Comparison of ENCODE assay signal across 8 mouse cellular contexts in genomic region chr9:111117794-111118251, GRCm38 (mm10). TPM values are rescaled to one million over a fixed set of nuclear protein-coding genes. Genes with fewer than 3 reads are reported as not detected.
DNase-seq lines count a peak whose midpoint lies in the region; ATAC-seq and TF ChIP-seq lines count a peak whose summit lies in the region.

No protein-coding gene starts in this region.

- no peaks in the 10 kb centered on the region for H3K9me3 ChIP-seq in ES-E14 (ENCODE audit: control insufficient read depth, insufficient read depth, low read depth, low read length)
- H3K9me3 ChIP-seq in forebrain, embryonic 15.5 days: no peaks in the 10 kb centered on the region
- H3K9me3 ChIP-seq in lung, embryonic 16.5 days (ENCODE audit: control insufficient read depth, low read length): no peaks in the 10 kb centered on the region

- no peaks in the 10 kb centered on the region for H3K36me3 ChIP-seq in ES-E14 (ENCODE audit: control insufficient read depth, insufficient read depth, low read length, poor library complexity, severe bottlenecking)
- H3K36me3 ChIP-seq in forebrain, embryonic 15.5 days: no peaks in the 10 kb centered on the region
- no peaks in the 10 kb centered on the region for H3K36me3 ChIP-seq in lung, embryonic 16.5 days (ENCODE audit: control insufficient read depth, insufficient read depth, low read length)

- DNase-seq in ES-E14 (ENCODE audit: low read depth, low spot score): peak; percentile 41
- peak; percentile 86 for DNase-seq in cerebellum, adult 11 months
- peak; percentile 79 for DNase-seq in heart, postnatal 25 days (ENCODE audit: low spot score)
- DNase-seq in layer of hippocampus, adult 8-10 months (ENCODE audit: low spot score in 2 of 2): peak; percentile 42 to 72
- DNase-seq in ovary, postnatal 14 days (ENCODE audit: low spot score): peak; percentile 79
- peak; percentile 86 for DNase-seq in thymus, postnatal 14 days

- peak overlapping the region; percentile 85 for H3K9ac ChIP-seq in ES-E14 (ENCODE audit: insufficient read depth, low read depth, low read length, poor library complexity, severe bottlenecking)
- H3K9ac ChIP-seq in forebrain, embryonic 15.5 days (replicated peaks): peak overlapping the region; percentile 76
- peak overlapping the region; percentile 87 for H3K9ac ChIP-seq in lung, embryonic 16.5 days (ENCODE audit: low read length)

- in situ Hi-C loops in ES-E14 (cut with MboI; ENCODE audit: low sequenced_read_pairs in 2 of 2, unreplicated experiment in 2 of 2): no loop called here

- peak overlapping the region; percentile 81 for H3K4me2 ChIP-seq in forebrain, embryonic 15.5 days (replicated peaks)
- H3K4me2 ChIP-seq in lung, embryonic 16.5 days (ENCODE audit: low read depth, low read length): peak overlapping the region; percentile 84

- intact Hi-C loops in heart, postnatal 25 days (cut with DNase I): loop anchor here (5.0 kb wide), 2 partner anchors 39 to 94 kb away; no protein-coding TSS in a partner anchor

- H3K27me3 ChIP-seq in forebrain, embryonic 15.5 days: no peaks in the 10 kb centered on the region
- no peaks in the 10 kb centered on the region for H3K27me3 ChIP-seq in lung, embryonic 16.5 days (ENCODE audit: control insufficient read depth, insufficient read depth, low read depth, low read length)

- ATAC-seq in forebrain, embryonic 15.5 days (replicated peaks): peak; percentile 95
- peak; percentile 94 for ATAC-seq in lung, embryonic 16.5 days (ENCODE audit: low read depth)

- H3K4me1 ChIP-seq in ES-E14 (ENCODE audit: control insufficient read depth in 2 of 2, insufficient read depth in 2 of 2, low read length in 2 of 2, poor library complexity in 1 of 2): peaks cover 0 to 3% of the 10 kb centered on the region in 2 experiments; a peak in 1 of 4 replicates
- peaks cover 19% of the 10 kb centered on the region for H3K4me1 ChIP-seq in forebrain, embryonic 15.5 days
- H3K4me1 ChIP-seq in lung, embryonic 16.5 days (replicated peaks; ENCODE audit: control insufficient read depth, insufficient read depth, low read length): peaks cover 21% of the 10 kb centered on the region

- no peak overlapping the region; the same call in 1 of the 2 replicates for H3K27ac ChIP-seq in ES-E14 (ENCODE audit: insufficient read depth, low read depth, low read length, poor library complexity, severe bottlenecking)
- peak overlapping the region; percentile 73 for H3K27ac ChIP-seq in forebrain, embryonic 15.5 days (replicated peaks)
- peak overlapping the region; percentile 76 for H3K27ac ChIP-seq in lung, embryonic 16.5 days (ENCODE audit: low read length)

- peak overlapping the region; percentile 91 to 95 for H3K4me3 ChIP-seq in ES-E14 (ENCODE audit: insufficient read depth in 1 of 2, low read depth in 1 of 2, low read length in 2 of 2, poor library complexity in 1 of 2, severe bottlenecking in 1 of 2)
- H3K4me3 ChIP-seq in forebrain, embryonic 15.5 days: peak overlapping the region; percentile 94
- peak overlapping the region; percentile 72 for H3K4me3 ChIP-seq in lung, embryonic 16.5 days (ENCODE audit: low read length)

- WGBS in forebrain, embryonic 15.5 days: under 1% methylated on average over 56 of the region's 56 CpGs
- WGBS in lung, embryonic 16.5 days: under 1% methylated on average over 56 of the region's 56 CpGs

TF ChIP-seq in ES-E14, 5 proteins besides CTCF, POLR2A, EP300 and RAD21:
- no peak for TF ChIP-seq ZNF384 (IDR thresholded peaks at IDR 0.05; ENCODE audit: low read depth, low read length)
- no peak for TF ChIP-seq CHD2 (IDR thresholded peaks at IDR 0.05; ENCODE audit: low read depth, low read length)
- TF ChIP-seq MAFK (IDR thresholded peaks at IDR 0.05; ENCODE audit: insufficient read depth, low read depth, low read length): no peak
- TF ChIP-seq HCFC1 (IDR thresholded peaks at IDR 0.05; ENCODE audit: borderline replicate concordance, insufficient read depth, low read length): no peak
- TF ChIP-seq ZC3H11A (IDR thresholded peaks at IDR 0.05; ENCODE audit: borderline replicate concordance, low read depth, low read length): no peak

RNA-seq across cellular contexts. Expression of gene Lrrfip2, which starts 0.4 kb away (rescaled TPM):
- total RNA-seq in ES-E14 (2012; rRNA removed): 25.5 and 33.0 TPM in 2 replicates
- polyA plus RNA-seq in forebrain, embryonic 15.5 days (2015; fragmentation: Nextera tagmentation; extraction: Ambion mirVana): 41.8 and 42.8 TPM in 2 replicates
- total RNA-seq in heart, postnatal 25 days (2021): 10 to 100 TPM; 82.4 to 91.7 TPM
- total RNA-seq in layer of hippocampus, adult 8-10 months (2022): 10 to 100 TPM; 34.6 to 46.1 (median 40.6) TPM
- polyA plus RNA-seq in lung, embryonic 16.5 days (2015; fragmentation: Nextera tagmentation; extraction: Ambion mirVana): 42.1 and 43.1 TPM in 2 replicates
